Mouse (Mus musculus): ENCODE results near the gene Nfkbil1. TPM values are rescaled to one million over a fixed set of nuclear protein-coding genes. Genes with fewer than 3 reads are reported as not detected.

Gene Nfkbil1
- polyA plus RNA-seq, 1 experiment: 10.1 TPM

GRCm38 (mm10) chr17:35225456-35225855, 10.1 kb downstream of the Nfkbil1 start:
- no peak overlapping the region for H3K27ac ChIP-seq (ENCODE audit: insufficient read depth, low read length)
- no peak for TF ChIP-seq CTCF (IDR thresholded peaks at IDR 0.05; ENCODE audit: borderline replicate concordance, insufficient read depth, low read length)
- TF ChIP-seq POLR2A (IDR thresholded peaks at IDR 0.05; ENCODE audit: low read depth, low read length): no peak
- H3K4me3 ChIP-seq (ENCODE audit: insufficient read depth, low read length): no peak overlapping the region
- H3K4me1 ChIP-seq (ENCODE audit: control insufficient read depth, insufficient read depth, low read length): peaks cover 7% of the 10 kb centered on the region

GRCm38 (mm10) chr17:35224641-35225040, 11.0 kb downstream of the Nfkbil1 start:
- no peak for TF ChIP-seq POLR2A (IDR thresholded peaks at IDR 0.05; ENCODE audit: low read depth, low read length)
- no peak for TF ChIP-seq CTCF (IDR thresholded peaks at IDR 0.05; ENCODE audit: borderline replicate concordance, insufficient read depth, low read length)
- Histone ChIP-seq H3K4me1 (ENCODE audit: control insufficient read depth, insufficient read depth, low read length) (peaks cover 7% of the 10 kb centered on the region), H3K4me3 (ENCODE audit: insufficient read depth, low read length) (no peak overlapping the region), H3K27ac (ENCODE audit: insufficient read depth, low read length) (no peak overlapping the region)

- peaks cover 7% of the 10 kb centered on the region for H3K4me1 ChIP-seq (ENCODE audit: control insufficient read depth, insufficient read depth, low read length)
- no peak for TF ChIP-seq POLR2A (IDR thresholded peaks at IDR 0.05; ENCODE audit: low read depth, low read length)
- TF ChIP-seq CTCF (IDR thresholded peaks at IDR 0.05; ENCODE audit: borderline replicate concordance, insufficient read depth, low read length): no peak
- no peak overlapping the region for H3K27ac ChIP-seq (ENCODE audit: insufficient read depth, low read length)
- H3K4me3 ChIP-seq (ENCODE audit: insufficient read depth, low read length): no peak overlapping the region
Observed at GRCm38 (mm10) chr17:35222299-35222698, 13.3 kb downstream of the Nfkbil1 start.

DNA sequence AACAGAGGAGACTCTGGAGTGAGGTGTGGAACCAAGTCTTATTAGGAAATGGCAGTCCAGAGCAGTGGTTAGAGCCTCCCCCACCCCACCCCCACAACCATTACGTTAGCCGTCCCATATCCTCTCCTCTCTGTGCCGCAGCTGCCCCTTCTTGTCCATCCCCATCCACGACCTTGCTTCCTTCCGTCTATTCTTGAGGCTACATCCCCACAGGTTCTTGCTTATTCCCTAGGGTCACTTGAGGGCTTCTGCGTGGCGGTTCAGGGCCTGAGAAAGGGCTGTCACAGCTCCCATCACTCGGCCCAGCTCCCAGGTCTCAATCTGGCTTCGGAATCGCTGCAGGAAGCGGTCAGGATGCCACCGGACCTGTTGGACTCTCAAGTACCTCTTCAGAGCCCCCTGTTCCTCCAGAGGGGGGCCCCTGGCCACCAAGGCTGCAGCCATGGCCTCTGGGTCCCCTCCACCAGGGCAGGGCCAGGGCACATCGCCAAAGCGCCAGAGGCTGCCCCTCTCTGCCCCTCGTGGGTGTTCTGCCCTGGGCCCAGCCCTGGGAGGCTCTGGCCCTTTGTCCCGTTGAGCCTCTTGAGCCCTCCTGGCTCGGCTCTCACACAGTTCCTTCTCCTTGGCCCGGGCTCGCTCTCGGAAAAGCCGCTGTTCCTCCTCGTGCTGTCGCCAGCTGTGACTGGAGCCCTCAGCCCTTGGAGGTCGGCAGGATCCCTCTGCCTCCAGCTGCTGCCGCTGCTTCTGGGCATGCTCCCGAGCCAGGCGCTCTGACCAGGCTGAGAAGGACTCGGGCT, 15.2 kb downstream of the Nfkbil1 start, which contains the start of gene Gm16181:
Gm16181 (plus strand) TSS at position 679 of the 797 bp plus-strand sequence.
- Histone ChIP-seq H3K4me1 (ENCODE audit: control insufficient read depth, insufficient read depth, low read length) (peaks cover 1% of the 10 kb centered on the region), H3K4me3 (ENCODE audit: insufficient read depth, low read length) (no peak within 1 kb of the TSS), H3K27ac (ENCODE audit: insufficient read depth, low read length) (no peak within 1 kb of the TSS)
- TF ChIP-seq CTCF (IDR thresholded peaks at IDR 0.05; ENCODE audit: borderline replicate concordance, insufficient read depth, low read length): no peak
- no peak for TF ChIP-seq POLR2A (IDR thresholded peaks at IDR 0.05; ENCODE audit: low read depth, low read length)

DNA sequence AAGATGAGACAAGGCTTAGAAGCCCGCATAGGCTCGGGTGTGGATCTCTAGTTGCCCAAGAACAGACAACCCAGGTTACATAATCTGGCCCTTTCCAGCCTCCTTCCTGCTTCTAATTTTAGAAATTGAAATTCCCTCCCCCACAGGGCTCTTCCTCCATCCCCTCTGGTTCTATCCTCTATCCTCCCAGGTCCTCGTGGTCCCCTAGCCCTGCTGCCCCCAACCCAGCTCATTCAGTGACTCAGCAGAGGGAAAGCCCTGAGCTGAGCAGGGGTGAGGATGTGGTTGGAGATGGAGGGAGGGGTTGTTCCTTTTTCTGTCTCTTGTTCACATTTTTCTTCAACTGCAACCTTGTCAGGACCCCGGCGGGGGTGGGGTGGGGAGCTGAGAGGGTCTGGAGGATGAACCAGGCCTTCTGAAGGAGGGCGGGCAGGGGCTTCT, 16.0 kb downstream of the Nfkbil1 start:
- H3K4me3 ChIP-seq (ENCODE audit: insufficient read depth, low read length): no peak overlapping the region
- no peaks in the 10 kb centered on the region for H3K4me1 ChIP-seq (ENCODE audit: control insufficient read depth, insufficient read depth, low read length)
- no peak for TF ChIP-seq CTCF (IDR thresholded peaks at IDR 0.05; ENCODE audit: borderline replicate concordance, insufficient read depth, low read length)
- TF ChIP-seq POLR2A (IDR thresholded peaks at IDR 0.05; ENCODE audit: low read depth, low read length): no peak
- no peak overlapping the region for H3K27ac ChIP-seq (ENCODE audit: insufficient read depth, low read length)

- TF ChIP-seq CTCF (IDR thresholded peaks at IDR 0.05; ENCODE audit: borderline replicate concordance, insufficient read depth, low read length) (no peak), POLR2A (IDR thresholded peaks at IDR 0.05; ENCODE audit: low read depth, low read length) (no peak)
- Histone ChIP-seq H3K27ac (ENCODE audit: insufficient read depth, low read length) (no peak overlapping the region), H3K4me3 (ENCODE audit: insufficient read depth, low read length) (no peak overlapping the region), H3K4me1 (ENCODE audit: control insufficient read depth, insufficient read depth, low read length) (no peaks in the 10 kb centered on the region)
Observed at GRCm38 (mm10) chr17:35218516-35219193, 16.9 kb downstream of the Nfkbil1 start.

DNA sequence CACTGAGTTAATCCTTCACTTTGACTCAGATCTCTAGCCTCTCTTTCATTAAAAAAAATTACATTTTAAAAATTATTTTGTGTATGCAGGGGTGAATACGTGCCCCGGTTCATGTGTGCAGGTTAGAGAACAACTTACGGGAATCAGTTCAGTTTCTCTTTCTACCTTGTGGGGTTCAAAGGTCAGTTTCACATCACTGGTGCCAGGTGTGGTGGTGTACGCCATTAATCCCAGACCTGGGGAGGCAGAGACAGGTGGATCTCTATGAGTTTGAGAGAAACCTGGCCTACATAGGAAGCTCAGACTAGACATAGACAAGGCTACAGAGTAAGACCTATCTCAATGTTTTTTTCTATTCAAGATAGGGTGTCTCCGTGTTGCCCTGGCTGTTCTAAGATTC, 22.5 kb downstream of the Nfkbil1 start:
- H3K27ac ChIP-seq (ENCODE audit: insufficient read depth, low read length): no peak overlapping the region
- no peak overlapping the region for H3K4me3 ChIP-seq (ENCODE audit: insufficient read depth, low read length)
- TF ChIP-seq CTCF (IDR thresholded peaks at IDR 0.05; ENCODE audit: borderline replicate concordance, insufficient read depth, low read length): no peak
- H3K4me1 ChIP-seq (ENCODE audit: control insufficient read depth, insufficient read depth, low read length): no peaks in the 10 kb centered on the region

- Histone ChIP-seq H3K27ac (ENCODE audit: insufficient read depth, low read length) (no peak overlapping the region), H3K4me3 (ENCODE audit: insufficient read depth, low read length) (no peak overlapping the region), H3K4me1 (ENCODE audit: control insufficient read depth, insufficient read depth, low read length) (no peaks in the 10 kb centered on the region)
- TF ChIP-seq CTCF (IDR thresholded peaks at IDR 0.05; ENCODE audit: borderline replicate concordance, insufficient read depth, low read length) (no peak), POLR2A (IDR thresholded peaks at IDR 0.05; ENCODE audit: low read depth, low read length) (no peak)
Observed at GRCm38 (mm10) chr17:35210593-35210992, 25.0 kb downstream of the Nfkbil1 start.

- no peak for TF ChIP-seq POLR2A (IDR thresholded peaks at IDR 0.05; ENCODE audit: low read depth, low read length)
- no peak for TF ChIP-seq CTCF (IDR thresholded peaks at IDR 0.05; ENCODE audit: borderline replicate concordance, insufficient read depth, low read length)
- no peak overlapping the region for H3K4me3 ChIP-seq (ENCODE audit: insufficient read depth, low read length)
- H3K4me1 ChIP-seq (ENCODE audit: control insufficient read depth, insufficient read depth, low read length): no peaks in the 10 kb centered on the region
Observed at GRCm38 (mm10) chr17:35209785-35210535, 25.6 kb downstream of the Nfkbil1 start.

More at GRCm38 (mm10) chr17:35209785-35210535, 25.6 kb downstream of the Nfkbil1 start:
- no peak overlapping the region for H3K27ac ChIP-seq (ENCODE audit: insufficient read depth, low read length)

Data from embryonic fibroblast, embryonic 13.5 days (primary cell).